Mouse (Mus musculus) midbrain, embryonic 14.5 days (tissue): ENCODE measurements around the gene Cd36. TPM values are rescaled to one million over a fixed set of nuclear protein-coding genes. Genes with fewer than 3 reads are reported as not detected.

Experiments
- ATAC-seq: fragments of 200-750 bp; cut with Nextera tagmentation; 2 replicates; pipeline ENCODE4 v1.8.0; 2017; ENCODE audit warnings: moderate number of reproducible peaks, moderate library complexity; ENCODE audit not compliant: low FRiP score, low TSS enrichment
- DNase-seq: peaks from one replicate; pipeline ENCODE4 v3.0.0-alpha.2; 2015
- H3K27ac ChIP-seq: fragments of 300-500 bp; sonication (generic); replicated peaks from 2 replicates; pipeline ENCODE4 v1.5.1; 2014; ENCODE audit warnings: mild to moderate bottlenecking, low read depth, low read length, moderate library complexity
- H3K27me3 ChIP-seq: fragments of 300-500 bp; sonication (generic); 2 replicates; pipeline ENCODE4 v1.6.1; 2014; ENCODE audit warnings: low read length, control low read depth, mixed read lengths; ENCODE audit not compliant: control insufficient read depth, insufficient read depth
- H3K36me3 ChIP-seq: fragments of 300-500 bp; sonication (generic); 2 replicates; pipeline ENCODE4 v1.6.1; 2014; ENCODE audit warnings: low read length, control low read depth; ENCODE audit not compliant: control insufficient read depth, insufficient read depth
- H3K4me1 ChIP-seq: fragments of 300-500 bp; sonication (generic); 2 replicates; pipeline ENCODE4 v1.6.1; 2014; ENCODE audit warnings: mild to moderate bottlenecking, antibody characterized with exemption, low read length, control low read depth; ENCODE audit not compliant: control insufficient read depth, insufficient read depth
- H3K4me2 ChIP-seq: fragments of 300-500 bp; sonication (generic); 2 replicates; pipeline ENCODE4 v1.6.1; 2014; ENCODE audit warnings: mild to moderate bottlenecking, low read length, moderate library complexity
- H3K4me3 ChIP-seq: fragments of 300-500 bp; sonication (generic); replicated peaks from 2 replicates; pipeline ENCODE4 v1.5.1; 2014; ENCODE audit warnings: low read depth, low read length
- H3K9ac ChIP-seq: fragments of 300-500 bp; sonication (generic); replicated peaks from 2 replicates; pipeline ENCODE4 v1.6.1; 2014; ENCODE audit warnings: mild to moderate bottlenecking, low read length, moderate library complexity
- H3K9me3 ChIP-seq: fragments of 300-500 bp; sonication (generic); 2 replicates; pipeline ENCODE4 v1.6.1; 2016; ENCODE audit warnings: low read length, control low read depth, mixed read lengths; ENCODE audit not compliant: control insufficient read depth
- WGBS: fragments of 180-500 bp; shearing (Covaris S2); extraction: QIAGEN DNeasy Blood & Tissue Kit; methylation state at CpG from one replicate; pipeline ENCODE4 v1.1.7; 2014; 5-methylcytosine and 5-hydroxymethylcytosine counted together
- polyA plus RNA-seq: library from polyadenylated mRNA; unstranded; fragments of >200 nt; fragmentation: Nextera tagmentation; extraction: Ambion mirVana; gene quantifications from 2 replicates; pipeline ENCODE4 v1.2.1, GENCODE M21; 2014

Gene Cd36
- polyA plus RNA-seq, 1 experiment from 2014 or later, result 6.2 TPM

DNA sequence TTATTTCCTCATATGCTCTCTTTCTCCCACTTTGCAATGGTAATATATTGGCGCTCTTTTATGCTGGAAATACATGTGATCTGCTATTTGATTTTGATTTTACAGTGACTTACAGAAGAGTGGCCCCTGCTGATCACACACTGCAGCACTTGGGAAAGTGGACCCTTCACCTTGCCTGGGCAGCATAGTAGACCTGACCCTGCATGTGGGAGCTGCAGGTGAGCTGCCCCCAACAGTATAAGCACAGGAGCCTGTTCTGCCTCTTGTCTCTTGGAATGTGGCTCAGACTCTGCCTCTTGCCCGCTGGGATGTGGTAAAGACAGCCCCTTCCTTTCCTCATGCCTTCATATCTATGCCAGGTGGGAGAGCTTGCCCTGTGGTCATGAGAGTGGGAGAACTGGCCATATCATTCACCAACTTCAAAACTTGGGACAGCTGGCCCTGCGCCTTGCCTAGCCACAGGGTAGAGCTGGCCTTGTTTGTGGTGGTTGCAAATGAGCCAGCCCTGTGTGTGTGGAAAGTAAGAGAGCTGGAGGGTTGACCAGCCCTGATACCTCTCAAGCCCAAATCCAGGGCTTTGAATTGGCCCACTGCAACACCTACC is 81.7 kb downstream of the Cd36 start:
- no peak overlapping the region for H3K9ac ChIP-seq
- H3K36me3 ChIP-seq, result no peaks in the 10 kb centered on the region
- no peaks in the 10 kb centered on the region for H3K9me3 ChIP-seq
- no peak overlapping the region for H3K27ac ChIP-seq
- DNase-seq (no peak), ATAC-seq (no peak)
- H3K4me2 ChIP-seq, result no peak overlapping the region
- 91% methylated on average over 3 of the region's 3 CpGs for WGBS
- no peaks in the 10 kb centered on the region for H3K27me3 ChIP-seq
- H3K4me3 ChIP-seq, result no peak overlapping the region
- no peaks in the 10 kb centered on the region for H3K4me1 ChIP-seq

DNA sequence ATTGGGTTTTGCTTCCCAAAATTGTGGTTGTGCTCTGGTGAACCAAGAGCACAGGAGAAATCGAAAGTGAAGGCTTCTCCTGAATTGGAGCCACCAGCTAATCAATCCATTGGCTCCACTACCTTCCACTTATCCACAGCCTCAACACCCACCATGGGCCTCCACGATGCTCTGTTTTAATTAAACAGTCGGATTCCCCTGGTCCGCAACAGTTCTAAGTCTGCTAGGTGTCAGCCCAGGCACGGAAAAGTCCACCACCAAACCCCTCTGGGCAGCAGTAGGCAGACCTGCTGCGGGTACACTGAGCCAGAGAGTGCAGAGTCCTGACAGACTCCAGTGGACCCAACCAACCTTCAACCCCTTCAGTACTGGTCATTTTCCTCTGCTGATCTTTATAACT is 112.0 kb downstream of the Cd36 start:
- no peak overlapping the region for H3K27ac ChIP-seq
- 0 out of 2 replicates have a peak, but pooled peaks cover 5% of the 10 kb centered on the region for H3K9me3 ChIP-seq
- ATAC-seq, result no peak
- no peaks in the 10 kb centered on the region for H3K4me1 ChIP-seq
- no peaks in the 10 kb centered on the region for H3K36me3 ChIP-seq
- H3K4me2 ChIP-seq, result no peak overlapping the region
- 86% methylated on average over 6 of the region's 6 CpGs for WGBS
- no peak overlapping the region for H3K9ac ChIP-seq
- no peaks in the 10 kb centered on the region for H3K27me3 ChIP-seq
- no peak overlapping the region for H3K4me3 ChIP-seq
- DNase-seq, result peak; percentile 86

DNA sequence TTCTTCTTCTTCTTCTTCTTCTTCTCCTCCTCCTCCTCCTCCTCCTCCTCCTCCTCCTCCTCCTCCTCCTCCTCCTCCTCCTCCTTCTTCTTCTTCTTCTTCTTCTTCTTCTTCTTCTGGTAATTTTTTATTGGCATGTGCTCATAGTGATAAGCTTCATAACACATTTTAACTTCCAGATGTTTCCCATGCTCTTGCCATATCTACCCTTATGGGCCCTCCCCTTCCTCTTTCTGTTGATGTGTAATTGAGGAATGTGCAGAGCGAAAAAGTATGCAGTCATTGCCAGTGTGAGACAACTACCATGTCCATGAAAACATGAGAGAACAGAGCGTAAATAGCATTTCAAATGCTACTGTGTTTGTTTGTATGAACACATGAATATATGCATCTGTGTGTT is 118.3 kb downstream of the Cd36 start:
- Histone ChIP-seq H3K36me3 (no peaks in the 10 kb centered on the region), H3K4me3 (no peak overlapping the region), H3K9ac (no peak overlapping the region), H3K27me3 (no peaks in the 10 kb centered on the region), H3K4me2 (no peak overlapping the region), H3K27ac (no peak overlapping the region), H3K4me1 (no peaks in the 10 kb centered on the region), H3K9me3 (no peaks in the 10 kb centered on the region)
- DNase-seq (no peak), ATAC-seq (no peak)
- WGBS, result 89% methylated on average over 2 of the region's 2 CpGs

DNA sequence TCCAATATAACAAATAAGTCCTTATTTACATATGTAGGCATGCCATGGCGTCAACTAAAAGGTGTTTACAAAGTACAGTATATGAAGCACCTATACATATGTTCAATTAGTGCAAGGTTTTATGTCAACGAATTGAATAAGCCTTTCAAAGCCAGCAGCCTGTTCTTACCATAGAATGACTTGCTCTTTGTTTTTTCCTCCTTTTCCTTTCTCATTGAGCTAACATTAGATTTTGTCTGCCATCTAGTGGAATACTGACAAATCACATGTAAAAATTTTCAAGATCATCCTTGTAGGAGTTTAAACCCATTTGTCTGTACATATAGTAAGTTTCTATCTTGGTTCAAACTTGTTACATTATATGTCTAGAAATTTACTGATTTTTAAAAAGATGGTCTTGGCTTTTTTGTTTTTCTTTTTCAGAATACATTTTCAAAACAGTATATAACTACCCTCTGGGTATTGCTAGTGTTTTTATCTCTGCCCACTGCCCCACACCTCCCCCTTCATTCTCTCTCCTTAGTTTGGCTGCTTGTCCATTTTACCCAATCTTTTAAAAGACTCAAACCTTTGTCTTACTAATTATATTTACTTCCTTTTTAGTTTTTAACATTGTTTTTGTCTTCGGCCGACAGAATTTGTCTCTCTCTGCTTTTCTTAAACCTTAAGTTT is 122.5 kb downstream of the Cd36 start:
- no peaks in the 10 kb centered on the region for H3K9me3 ChIP-seq
- no peak overlapping the region for H3K4me3 ChIP-seq
- no peak overlapping the region for H3K9ac ChIP-seq
- peak; percentile 59; the same call in 1 of the 2 replicates for ATAC-seq
- 66% methylated on average over 4 of the region's 4 CpGs for WGBS
- no peaks in the 10 kb centered on the region for H3K36me3 ChIP-seq
- no peak overlapping the region for H3K4me2 ChIP-seq
- H3K4me1 ChIP-seq, result no peaks in the 10 kb centered on the region
- DNase-seq, result peak; percentile 86
- H3K27me3 ChIP-seq, result no peaks in the 10 kb centered on the region
- H3K27ac ChIP-seq, result no peak overlapping the region

DNA sequence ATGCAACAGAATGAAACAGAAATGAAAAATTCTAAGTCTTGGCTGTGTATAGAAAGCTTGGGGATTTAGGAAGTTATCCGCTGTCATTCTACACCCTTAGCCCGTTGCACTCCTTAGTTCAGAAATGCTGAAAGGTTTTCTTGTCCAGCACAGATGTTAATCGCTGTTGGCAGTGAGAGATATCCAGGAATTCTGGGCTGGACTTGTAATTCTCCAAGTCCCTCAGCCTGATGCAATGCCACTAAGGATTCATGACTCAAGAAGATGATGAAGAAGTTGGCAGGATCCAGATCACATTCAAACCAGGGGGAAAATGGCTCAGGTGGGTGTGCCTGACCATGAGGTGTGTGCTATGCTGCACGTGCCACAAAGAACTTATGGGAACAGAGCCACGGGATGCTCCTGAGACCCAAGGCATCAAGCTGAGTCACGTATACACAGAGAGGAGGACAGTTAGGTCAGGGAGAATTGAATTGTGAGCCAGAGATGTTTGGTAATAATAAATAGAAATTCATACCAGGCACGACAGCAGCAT is 135.1 kb downstream of the Cd36 start:
- H3K9ac ChIP-seq, result no peak overlapping the region
- H3K4me3 ChIP-seq, result no peak overlapping the region
- H3K27ac ChIP-seq, result no peak overlapping the region
- no peaks in the 10 kb centered on the region for H3K36me3 ChIP-seq
- no peaks in the 10 kb centered on the region for H3K9me3 ChIP-seq
- no peaks in the 10 kb centered on the region for H3K4me1 ChIP-seq
- H3K27me3 ChIP-seq, result no peaks in the 10 kb centered on the region
- DNase-seq, result no peak
- ATAC-seq, result no peak
- 87% methylated on average over 7 of the region's 7 CpGs for WGBS
- no peak overlapping the region for H3K4me2 ChIP-seq

DNA sequence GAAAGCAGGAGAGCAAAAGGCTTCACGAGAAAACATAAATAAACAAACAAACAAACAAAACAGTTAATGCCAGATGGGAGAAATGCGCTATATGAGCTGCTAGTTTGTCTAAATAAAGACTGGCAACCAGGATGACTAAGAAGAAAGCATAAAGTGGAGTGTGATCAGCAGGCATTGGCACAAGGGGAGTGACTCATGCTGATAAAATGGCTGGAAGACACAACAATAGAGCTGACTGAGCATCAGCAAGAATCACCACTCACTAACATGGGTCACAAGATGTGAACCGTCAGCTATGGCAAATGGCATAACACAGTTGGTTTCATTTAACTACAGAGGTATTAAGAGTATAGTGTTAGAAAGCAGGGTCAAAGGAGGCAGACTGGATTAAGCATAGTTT is 140.3 kb downstream of the Cd36 start:
- Histone ChIP-seq H3K36me3 (no peaks in the 10 kb centered on the region), H3K27ac (no peak overlapping the region), H3K9me3 (no peaks in the 10 kb centered on the region), H3K4me1 (no peaks in the 10 kb centered on the region), H3K9ac (no peak overlapping the region), H3K4me2 (no peak overlapping the region), H3K27me3 (no peaks in the 10 kb centered on the region), H3K4me3 (no peak overlapping the region)
- WGBS, result 80% methylated on average over 3 of the region's 3 CpGs
- DNase-seq, result no peak
- no peak; the same call in 1 of the 2 replicates for ATAC-seq

DNA sequence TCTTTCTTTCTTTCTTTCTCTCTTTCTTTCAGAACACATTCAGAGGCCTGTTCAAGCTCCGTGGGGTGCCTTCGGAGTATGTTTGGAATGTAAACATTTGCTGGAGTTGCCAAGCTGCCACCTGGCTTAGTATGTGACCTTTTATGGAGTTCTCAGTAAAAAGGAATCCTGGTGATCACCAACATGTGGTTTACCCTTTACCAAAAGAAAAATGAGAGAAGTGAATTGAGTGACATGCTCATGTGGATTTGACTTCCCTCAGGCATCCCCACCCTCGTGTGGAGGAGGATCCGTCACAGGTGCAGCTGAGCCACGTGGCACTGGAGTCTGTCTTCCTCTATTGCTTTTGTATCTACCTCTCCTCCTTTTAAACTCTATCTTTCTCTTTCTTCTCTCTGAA is 141.5 kb downstream of the Cd36 start:
- H3K9ac ChIP-seq, result no peak overlapping the region
- H3K27ac ChIP-seq, result no peak overlapping the region
- no peaks in the 10 kb centered on the region for H3K4me1 ChIP-seq
- no peak for DNase-seq
- no peak overlapping the region for H3K4me2 ChIP-seq
- 38% methylated on average over 5 of the region's 5 CpGs for WGBS
- no peaks in the 10 kb centered on the region for H3K36me3 ChIP-seq
- ATAC-seq, result no peak
- H3K4me3 ChIP-seq, result no peak overlapping the region
- H3K9me3 ChIP-seq, result no peaks in the 10 kb centered on the region
- H3K27me3 ChIP-seq, result no peaks in the 10 kb centered on the region

DNA sequence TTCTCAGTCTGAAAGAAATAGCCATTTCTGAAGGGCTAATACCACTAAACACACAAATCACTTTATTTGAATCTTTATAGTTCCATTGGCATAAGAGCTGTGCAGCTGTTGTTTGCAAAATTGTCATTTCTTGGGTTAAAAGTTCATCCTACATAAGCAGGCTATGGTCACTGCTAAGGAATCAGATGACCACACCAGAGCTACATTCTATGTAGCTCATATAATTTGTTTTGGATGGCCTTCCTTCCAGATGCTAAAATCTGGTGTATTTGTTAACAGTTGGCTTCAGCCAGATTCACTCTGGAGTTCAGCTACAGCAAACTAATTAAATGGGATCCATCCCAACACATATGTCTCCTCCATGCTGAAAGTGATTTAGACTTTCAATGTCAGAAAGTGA is 142.1 kb downstream of the Cd36 start:
- H3K9me3 ChIP-seq, result no peaks in the 10 kb centered on the region
- H3K9ac ChIP-seq, result no peak overlapping the region
- H3K36me3 ChIP-seq, result no peaks in the 10 kb centered on the region
- ATAC-seq (no peak), DNase-seq (no peak)
- H3K4me1 ChIP-seq, result no peaks in the 10 kb centered on the region
- no peak overlapping the region for H3K27ac ChIP-seq
- H3K4me3 ChIP-seq, result no peak overlapping the region
- no peak overlapping the region for H3K4me2 ChIP-seq
- no peaks in the 10 kb centered on the region for H3K27me3 ChIP-seq

DNA sequence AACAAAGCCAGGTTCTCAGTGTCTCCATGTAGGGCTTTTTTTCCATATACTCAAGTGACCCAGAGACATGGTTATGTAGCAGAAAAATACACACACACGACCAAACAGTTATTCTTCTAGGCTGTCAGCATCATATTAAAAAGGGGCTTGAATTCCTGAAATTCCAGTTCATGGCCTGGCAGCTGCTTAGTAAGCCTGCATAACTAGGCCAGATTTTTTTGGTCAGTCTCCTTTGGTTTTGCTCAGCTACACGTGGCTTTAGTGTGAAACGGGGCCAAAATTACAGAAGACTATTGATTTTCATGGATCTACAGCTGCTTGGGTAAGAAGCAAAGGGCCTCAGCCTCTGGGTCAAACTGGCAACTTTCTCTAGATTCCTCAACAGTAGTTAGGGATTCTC is 148.8 kb downstream of the Cd36 start:
- Histone ChIP-seq H3K4me1 (no peaks in the 10 kb centered on the region), H3K36me3 (no peaks in the 10 kb centered on the region), H3K27ac (no peak overlapping the region), H3K27me3 (no peaks in the 10 kb centered on the region), H3K9ac (no peak overlapping the region), H3K4me3 (no peak overlapping the region), H3K9me3 (no peaks in the 10 kb centered on the region), H3K4me2 (no peak overlapping the region)
- no peak for DNase-seq
- WGBS, result 62% methylated on average over 3 of the region's 3 CpGs
- no peak for ATAC-seq
